Mouse (Mus musculus): ENCODE data around the gene Msh3. TPM values are rescaled to one million over a fixed set of nuclear protein-coding genes. Genes with fewer than 3 reads are reported as not detected.

Gene Msh3
- polyA plus RNA-seq (2012): 28.9 and 29.6 TPM in 2 replicates

DNA sequence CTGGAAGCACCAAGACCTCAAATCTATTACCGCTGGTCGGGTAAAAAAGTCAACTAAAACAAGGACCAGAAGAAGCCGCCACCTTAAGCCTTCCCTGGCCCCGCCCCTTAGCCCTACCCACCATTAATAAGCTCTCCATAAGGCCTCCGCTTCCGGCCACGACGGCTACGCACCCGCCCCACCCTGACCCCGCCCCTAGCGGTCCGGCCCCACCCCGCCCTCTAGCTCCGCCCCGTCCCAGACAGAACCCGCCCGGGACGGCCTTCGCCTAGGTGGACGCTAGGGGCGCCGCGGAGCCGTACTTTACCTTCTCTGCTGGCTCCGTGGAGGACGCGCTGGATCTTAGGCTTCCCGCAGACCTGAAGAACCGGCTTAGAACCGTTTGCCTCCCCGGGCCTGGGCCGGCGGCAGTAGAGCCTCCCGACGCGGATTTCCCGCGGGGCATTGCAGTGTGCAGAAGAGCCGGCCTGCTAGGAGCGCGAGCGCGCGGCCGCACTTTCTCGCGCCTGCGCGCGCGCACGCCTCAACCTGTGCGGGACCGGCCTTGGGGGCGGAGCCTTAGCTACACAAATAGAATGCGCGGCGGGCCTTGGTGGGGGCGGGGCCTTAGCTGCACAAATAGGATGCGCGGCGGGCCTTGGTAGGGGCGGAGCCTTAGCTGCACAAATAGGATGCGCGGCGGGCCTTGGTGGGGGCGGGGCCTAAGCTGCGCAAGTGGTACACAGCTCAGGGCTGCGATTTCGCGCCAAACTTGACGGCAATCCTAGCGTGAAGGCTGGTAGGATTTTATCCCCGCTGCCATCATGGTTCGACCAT, at the start of gene Msh3, which contains the start of gene Dhfr:
TSS of gene Msh3 (minus strand) at position 548 of the 816 bp plus-strand sequence.
TSS of gene Dhfr (plus strand) at position 271 of the 816 bp plus-strand sequence.
- no peak for TF ChIP-seq GATA1 (IDR thresholded peaks at IDR 0.05; ENCODE audit: low read length)

DNA sequence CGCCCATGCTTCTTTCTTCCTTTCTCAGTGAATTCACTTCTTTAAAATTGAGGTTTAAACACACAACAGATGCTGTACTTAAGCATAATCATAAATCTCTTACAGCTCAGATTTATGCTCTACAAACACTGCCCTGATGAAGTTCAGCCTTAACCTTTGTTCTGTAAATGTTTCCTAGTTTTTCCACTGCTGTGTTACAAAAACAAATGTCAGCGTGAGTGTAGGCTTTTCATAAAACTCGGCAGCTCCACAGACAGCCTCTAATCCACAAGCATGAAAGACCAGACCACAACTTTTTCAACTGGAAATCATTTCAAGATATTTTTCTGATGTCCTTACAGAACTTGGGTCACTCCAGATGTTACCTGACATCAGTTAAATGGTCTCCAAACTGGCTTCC, 48.7 kb upstream of the Msh3 start:
- TF ChIP-seq GATA1 (IDR thresholded peaks at IDR 0.05; ENCODE audit: low read length): no peak

DNA sequence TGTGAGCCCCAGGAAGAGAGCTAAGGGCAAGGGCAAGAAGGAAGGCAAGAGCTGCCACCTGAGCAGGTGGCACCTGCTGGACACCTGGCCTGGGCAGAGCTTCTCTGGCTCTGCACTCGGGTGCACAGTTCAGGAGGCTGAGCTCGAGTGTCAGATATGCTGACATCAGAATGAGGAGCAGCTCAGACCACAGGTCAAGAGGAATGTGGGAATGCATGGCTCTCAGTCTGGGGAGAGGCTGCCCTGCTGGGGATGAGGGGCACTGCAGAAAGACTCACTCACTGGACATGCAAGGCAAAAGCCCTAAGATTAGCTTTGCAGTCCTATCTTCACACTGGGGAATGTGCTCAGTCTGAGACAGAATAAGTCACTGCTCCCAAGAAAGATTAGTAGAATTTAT, 47.3 kb upstream of the Msh3 start:
- TF ChIP-seq GATA1 (IDR thresholded peaks at IDR 0.05; ENCODE audit: low read length): no peak

DNA sequence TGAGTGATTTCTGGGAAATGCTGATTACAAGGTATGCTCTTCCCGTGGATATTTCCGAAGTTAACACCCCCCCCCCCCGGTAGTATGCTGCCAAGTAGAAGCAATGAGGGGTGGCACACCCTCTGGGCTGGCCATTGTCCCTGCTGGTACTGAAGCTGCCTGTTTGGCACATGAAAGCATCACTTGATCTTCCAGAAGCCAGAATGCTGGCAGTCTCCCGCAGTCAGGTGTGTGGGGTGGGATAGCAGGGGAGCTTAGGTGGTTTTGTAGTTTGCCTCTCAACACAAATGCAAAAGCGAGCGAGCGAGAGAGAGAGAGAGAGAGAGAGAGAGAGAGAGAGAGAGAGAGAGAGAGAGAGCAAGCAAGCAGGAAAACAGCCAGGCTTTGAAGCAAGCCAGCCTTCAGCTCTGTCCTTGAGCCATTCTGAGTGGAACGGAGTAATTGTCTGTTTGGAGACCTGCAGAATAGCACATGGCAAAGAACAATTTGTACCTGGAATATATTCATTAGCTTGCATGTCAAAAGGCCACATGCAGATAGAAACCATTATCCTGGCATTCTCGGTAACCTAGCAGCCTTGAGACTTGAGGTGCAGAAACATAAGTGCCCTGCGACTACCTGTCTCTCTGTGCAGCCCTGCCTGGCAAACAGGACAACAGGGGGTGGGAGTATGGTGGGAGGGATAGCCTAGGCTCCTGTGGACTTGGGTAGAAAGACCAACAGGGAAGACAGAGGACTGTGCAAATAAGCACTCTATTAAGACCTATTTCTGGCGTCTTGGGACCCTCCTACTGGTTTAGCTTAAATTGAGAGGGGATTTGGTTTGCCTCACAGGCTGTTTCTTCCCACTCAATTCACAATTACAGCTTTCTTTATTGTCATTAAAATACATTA, 43.9 kb upstream of the Msh3 start:
- no peak for TF ChIP-seq GATA1 (IDR thresholded peaks at IDR 0.05; ENCODE audit: low read length)

DNA sequence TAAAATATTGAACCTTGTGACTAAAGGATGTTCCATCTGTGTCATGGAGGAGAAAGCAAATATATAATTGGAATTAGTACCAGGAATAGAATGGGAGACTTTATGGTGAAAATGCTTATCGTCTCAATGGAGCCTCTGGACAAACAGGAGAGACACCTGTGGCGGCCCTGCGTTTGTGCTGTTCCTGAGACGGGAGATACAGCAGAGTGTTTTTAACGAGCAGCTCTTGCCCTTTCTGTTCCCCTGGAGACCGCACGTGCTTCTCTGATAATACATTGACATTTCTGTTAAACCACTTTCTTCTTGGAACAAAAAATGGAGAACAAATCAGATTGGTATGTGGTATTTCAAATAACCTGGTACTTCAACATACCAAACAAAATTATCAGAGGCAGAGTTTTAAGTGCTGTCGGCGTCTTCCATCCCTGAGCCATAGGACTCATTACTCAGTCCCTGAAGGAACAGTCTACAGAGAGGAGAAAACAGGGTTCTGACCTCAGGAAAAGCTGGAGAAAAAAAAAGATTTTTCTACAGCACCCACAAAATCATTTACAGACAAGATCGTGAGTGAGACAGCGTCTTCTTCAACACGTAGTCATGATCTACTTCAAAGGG, 38.4 kb upstream of the Msh3 start:
- TF ChIP-seq GATA1 (IDR thresholded peaks at IDR 0.05; ENCODE audit: low read length): no peak

DNA sequence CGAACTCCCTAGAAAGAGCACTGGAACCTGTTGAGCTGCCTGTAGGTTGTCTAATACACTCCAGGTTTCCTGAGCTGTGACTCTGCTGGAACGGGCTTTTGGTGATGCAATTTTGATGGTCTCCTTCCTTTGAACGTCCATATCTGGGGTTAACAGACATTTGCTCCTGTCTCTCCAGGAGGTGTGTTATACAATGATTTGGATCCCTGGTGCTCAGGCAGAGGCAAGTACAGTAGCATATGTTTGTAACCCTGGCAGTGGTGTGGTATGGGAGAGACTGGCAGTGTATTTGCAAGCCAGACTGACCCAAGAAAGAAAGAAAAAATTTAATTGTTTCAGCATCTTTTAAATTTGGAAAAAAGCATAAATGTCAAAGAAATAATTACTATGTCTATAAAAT, 32.6 kb upstream of the Msh3 start:
- no peak for TF ChIP-seq GATA1 (IDR thresholded peaks at IDR 0.05; ENCODE audit: low read length)

DNA sequence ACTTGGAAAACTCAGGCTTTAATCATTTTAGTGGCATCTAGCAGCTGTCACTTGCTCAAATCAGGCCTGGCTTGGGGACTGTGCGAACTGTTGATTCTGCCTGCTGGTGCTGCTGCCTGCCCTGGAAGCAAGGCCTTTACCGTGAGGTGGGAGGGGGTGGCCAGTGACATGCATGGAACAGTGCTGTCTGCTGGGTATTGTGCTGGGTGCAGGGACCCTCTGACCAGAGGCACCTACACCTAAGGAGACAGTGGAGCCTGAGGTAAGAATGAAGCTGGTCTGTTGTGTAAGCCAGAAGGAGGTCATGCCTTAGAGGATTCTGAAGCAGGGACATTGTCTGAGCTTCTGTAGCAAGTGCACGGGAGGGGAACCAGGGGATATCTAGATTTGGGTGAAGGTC, 16.0 kb upstream of the Msh3 start:
- TF ChIP-seq GATA1 (IDR thresholded peaks at IDR 0.05; ENCODE audit: low read length): no peak

DNA sequence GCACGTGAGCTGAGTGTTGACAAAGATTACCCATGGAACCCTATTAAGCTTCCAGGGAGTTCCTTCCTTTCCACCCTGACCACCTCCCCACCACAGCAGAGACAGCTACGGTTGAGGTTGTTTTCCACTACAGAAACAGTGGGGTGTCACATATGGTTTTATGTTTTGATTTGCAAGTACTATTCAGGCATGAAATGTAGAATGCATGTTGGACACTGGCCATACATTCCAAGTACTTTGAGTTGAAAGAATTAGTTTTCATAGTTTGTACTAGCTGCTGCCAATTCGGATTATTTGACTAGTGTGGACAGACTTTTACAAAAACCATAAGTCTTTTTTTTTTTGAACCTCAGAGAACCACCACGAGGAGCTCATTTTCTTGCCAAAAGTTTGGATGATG, 10.5 kb upstream of the Msh3 start:
- TF ChIP-seq GATA1 (IDR thresholded peaks at IDR 0.05; ENCODE audit: low read length): no peak

DNA sequence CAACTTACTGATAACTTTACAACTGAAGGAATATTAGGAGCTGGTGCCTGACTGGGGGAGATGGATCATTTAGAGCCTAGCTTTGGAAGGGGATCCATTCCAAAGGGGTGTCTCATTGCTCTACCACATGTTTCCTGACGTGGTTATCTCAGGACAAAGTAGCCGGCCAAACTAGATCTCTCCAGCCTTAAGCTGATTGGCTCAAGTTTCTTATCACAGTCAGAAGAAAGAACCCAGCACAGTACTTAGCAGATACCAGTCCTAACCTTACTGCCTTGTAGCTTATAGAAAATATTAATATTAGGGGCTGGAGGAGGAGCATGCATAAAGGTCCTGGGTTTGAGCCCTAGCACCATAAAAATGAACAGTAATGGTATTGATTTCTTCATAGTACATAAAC, 6.8 kb upstream of the Msh3 start:
- TF ChIP-seq GATA1 (IDR thresholded peaks at IDR 0.05; ENCODE audit: low read length): no peak

DNA sequence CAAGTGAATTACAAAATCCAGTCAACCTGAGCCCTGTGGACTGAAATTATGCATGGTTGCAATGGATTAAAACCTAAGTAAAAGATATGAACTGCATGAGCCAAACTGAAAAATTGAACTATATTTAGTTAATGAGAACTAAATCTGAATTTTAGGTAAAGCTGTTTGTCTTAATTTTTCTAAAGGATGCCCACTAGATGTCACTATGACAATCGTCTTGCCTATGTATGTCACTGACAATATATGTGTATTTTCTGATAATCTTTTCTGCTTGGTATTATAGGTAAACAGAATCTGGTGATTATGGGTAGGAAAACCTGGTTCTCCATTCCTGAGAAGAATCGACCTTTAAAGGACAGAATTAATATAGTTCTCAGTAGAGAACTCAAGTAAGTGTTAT, 2.8 kb upstream of the Msh3 start:
- no peak for TF ChIP-seq GATA1 (IDR thresholded peaks at IDR 0.05; ENCODE audit: low read length)

DNA sequence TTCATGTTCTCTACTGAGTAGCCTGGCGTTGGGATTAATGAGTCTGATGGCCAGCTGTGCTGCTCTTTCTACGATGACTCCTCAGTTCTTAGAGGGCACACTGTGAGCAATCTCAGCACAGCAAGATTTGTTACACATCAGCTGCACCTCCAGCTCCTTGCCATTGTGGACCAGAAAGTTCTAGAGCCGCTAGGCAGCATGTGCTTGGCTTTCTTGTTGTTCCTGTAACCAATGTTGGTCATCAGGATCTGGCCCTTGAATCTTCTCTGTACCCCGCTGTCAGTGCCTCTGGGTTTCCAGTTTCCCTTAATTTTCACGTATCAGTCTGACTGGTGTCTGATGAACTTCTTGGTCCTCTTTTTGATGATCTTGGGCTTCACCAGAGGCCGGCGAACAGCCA, 1.6 kb upstream of the Msh3 start:
- no peak for TF ChIP-seq GATA1 (IDR thresholded peaks at IDR 0.05; ENCODE audit: low read length)

DNA sequence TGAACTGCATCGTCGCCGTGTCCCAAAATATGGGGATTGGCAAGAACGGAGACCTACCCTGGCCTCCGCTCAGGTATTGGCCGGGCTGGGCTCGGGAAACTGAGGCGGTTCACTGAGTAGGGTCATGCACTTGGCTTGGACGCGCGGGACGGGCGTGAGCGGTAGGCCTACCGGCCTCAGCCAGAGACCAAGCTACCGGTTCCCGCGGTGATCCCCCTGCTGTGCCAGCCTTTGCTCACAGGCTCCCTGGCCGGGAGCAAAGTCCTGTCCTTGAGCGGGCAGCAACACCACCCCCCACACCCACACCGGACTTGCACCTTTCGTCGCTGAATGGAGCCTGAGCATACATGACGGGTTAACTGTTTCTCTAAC, 455 bp upstream of the Msh3 start:
- TF ChIP-seq GATA1 (IDR thresholded peaks at IDR 0.05; ENCODE audit: low read length): no peak

DNA sequence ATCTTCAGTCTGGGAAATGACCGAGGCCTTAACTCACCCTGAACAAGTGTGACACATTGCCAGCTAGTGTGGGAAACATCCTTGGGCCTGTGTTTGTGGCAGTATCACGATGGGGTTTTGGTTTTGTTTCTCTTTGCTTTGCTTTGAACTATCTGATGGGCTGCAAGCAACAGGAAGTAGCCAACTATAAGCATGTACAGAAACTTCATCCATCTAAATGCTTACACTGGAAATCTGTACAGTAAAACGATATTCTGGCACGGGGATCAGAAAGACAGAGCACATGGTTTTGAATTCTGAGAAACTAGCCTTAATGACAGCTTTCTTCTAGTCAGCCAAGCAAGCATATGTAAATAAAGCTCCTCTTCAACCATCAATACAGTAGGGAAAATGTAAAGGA, 847 bp downstream of the Msh3 start:
- TF ChIP-seq GATA1 (IDR thresholded peaks at IDR 0.05; ENCODE audit: low read length): no peak

DNA sequence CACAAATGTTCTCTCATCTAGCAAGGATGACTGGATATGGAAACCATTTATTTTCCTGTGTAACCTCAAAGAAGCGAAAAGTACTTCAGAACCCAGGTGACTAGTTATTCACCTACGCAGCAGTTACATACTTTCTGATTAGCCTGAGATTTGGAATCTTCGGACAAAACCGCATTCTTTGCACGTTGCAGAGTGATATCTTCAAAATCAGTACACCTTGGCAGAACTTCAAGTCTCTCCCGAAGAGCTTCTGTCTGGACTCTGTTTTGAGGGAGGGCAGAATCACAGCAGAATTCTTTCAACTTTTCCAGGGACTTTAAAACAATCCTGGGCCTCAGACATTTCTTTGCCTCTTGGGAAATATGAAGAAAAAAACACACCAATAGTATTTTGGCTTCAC, 3.7 kb downstream of the Msh3 start:
- TF ChIP-seq GATA1 (IDR thresholded peaks at IDR 0.05; ENCODE audit: low read length): no peak

DNA sequence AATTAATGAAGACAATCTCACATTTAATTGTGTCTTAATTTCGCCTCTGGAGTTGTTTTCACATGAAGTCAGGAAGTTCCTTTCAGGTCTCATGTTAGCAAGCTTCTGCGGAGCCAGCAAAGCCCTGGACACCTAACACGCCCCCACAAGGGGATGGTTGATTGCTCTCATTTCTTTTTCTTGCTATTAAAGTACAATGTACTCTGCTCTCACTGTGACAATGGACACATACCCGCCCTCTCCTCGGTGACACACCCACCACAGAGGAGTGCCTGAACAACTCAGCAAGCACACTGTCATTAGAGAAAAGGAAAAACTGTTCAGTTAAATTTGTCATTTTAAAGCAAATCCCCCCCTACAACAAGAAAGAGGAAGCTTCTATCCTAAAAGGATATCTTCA, 8.5 kb downstream of the Msh3 start:
- TF ChIP-seq GATA1 (IDR thresholded peaks at IDR 0.05; ENCODE audit: low read length): no peak

DNA sequence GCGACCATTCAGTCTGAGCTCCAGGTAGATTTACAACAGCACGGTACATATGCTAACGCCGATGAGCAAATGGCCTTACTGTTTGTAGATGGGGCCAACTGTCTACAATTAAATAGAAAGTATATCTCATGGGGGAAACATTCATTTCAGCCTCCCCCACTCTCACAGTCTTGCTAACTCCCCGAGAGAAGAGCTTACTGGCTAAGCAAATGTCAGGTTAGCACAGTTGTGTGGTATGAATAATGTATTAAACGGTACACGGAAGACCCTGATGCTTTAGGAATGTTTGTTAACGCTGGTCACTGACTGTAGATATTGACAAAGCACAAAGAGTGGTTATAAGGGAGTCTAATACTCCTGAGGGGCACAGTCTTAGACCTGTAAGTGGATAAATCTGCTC, 10.8 kb downstream of the Msh3 start:
- no peak for TF ChIP-seq GATA1 (IDR thresholded peaks at IDR 0.05; ENCODE audit: low read length)

All from G1E-ER4 (cell line).